Mouse (Mus musculus) thymus, adult 2 months (tissue): Measurements from ENCODE around the gene Cers1. TPM values are rescaled to one million over a fixed set of nuclear protein-coding genes. Genes with fewer than 3 reads are reported as not detected.

ENCODE experiments used
- DNase-seq: peaks from one replicate; pipeline ENCODE4 v3.0.0; 2021
- H3K27ac ChIP-seq: fragments of 200-500 bp; 2 replicates; pipeline ENCODE4 v1.5.1; 2012; ENCODE audit warnings: low read length, control low read depth; ENCODE audit not compliant: control insufficient read depth, insufficient read depth
- H3K27me3 ChIP-seq: fragments of 200-500 bp; 2 replicates; pipeline ENCODE4 v1.6.1; 2012; ENCODE audit warnings: mild to moderate bottlenecking, low read length, moderate library complexity, mixed read lengths; ENCODE audit not compliant: control insufficient read depth, insufficient read depth
- H3K36me3 ChIP-seq: fragments of 200-500 bp; 2 replicates; pipeline ENCODE4 v1.6.1; 2012; ENCODE audit warnings: mild to moderate bottlenecking, low read length, moderate library complexity; ENCODE audit not compliant: control insufficient read depth, insufficient read depth
- H3K4me1 ChIP-seq: fragments of 200-500 bp; replicated peaks from 2 replicates; pipeline ENCODE4 v1.6.1; 2012; ENCODE audit warnings: low read length; ENCODE audit not compliant: control insufficient read depth, insufficient read depth
- H3K4me3 ChIP-seq: fragments of 200-500 bp; 2 replicates; pipeline ENCODE4 v1.5.1; 2012; ENCODE audit warnings: mild to moderate bottlenecking, low read length, control low read depth, moderate library complexity; ENCODE audit not compliant: control insufficient read depth, insufficient read depth
- CTCF ChIP-seq: fragments of 200-500 bp; IDR thresholded peaks from 2 replicates; pipeline ENCODE4 v1.5.1; 2012; ENCODE audit warnings: mild to moderate bottlenecking, control low read depth, low read length, moderate library complexity, borderline replicate concordance; ENCODE audit not compliant: control insufficient read depth, poor library complexity, insufficient read depth; ENCODE audit errors: extremely low read depth
- POLR2A ChIP-seq: fragments of 200-500 bp; IDR thresholded peaks from 2 replicates; pipeline ENCODE4 v1.6.1; 2012; ENCODE audit warnings: mild to moderate bottlenecking, low read length, control low read depth, moderate library complexity; ENCODE audit not compliant: control insufficient read depth, poor library complexity, insufficient read depth; ENCODE audit errors: extremely low read depth
- WGBS: fragments of 180-500 bp; shearing (Covaris S2); methylation state at CpG from one replicate; pipeline ENCODE4 v1.1.7; 2018; 5-methylcytosine and 5-hydroxymethylcytosine counted together
- polyA plus RNA-seq: library from polyadenylated mRNA; depleted of rRNA; stranded (reverse); fragments of >200 nt; gene quantifications from 2 replicates; pipeline ENCODE4 v1.2.3, GENCODE M21; 2012

Cers1 gene
- polyA plus RNA-seq, 1 experiment: 0.61 TPM

- H3K4me1 ChIP-seq: no peaks in the 10 kb centered on the region
- H3K4me3 ChIP-seq: no peak overlapping the region
- H3K27me3 ChIP-seq: no peaks in the 10 kb centered on the region
- H3K27ac ChIP-seq: no peak overlapping the region
- no peak for DNase-seq
- WGBS: 50% methylated on average over 45 of the region's 45 CpGs
- no peak for TF ChIP-seq CTCF
- no peak for TF ChIP-seq POLR2A
- peaks cover 43% of the 10 kb centered on the region for H3K36me3 ChIP-seq
Observed at GRCm38 (mm10) chr8:70329835-70330740, 14.5 kb downstream of the Cers1 start.

- Histone ChIP-seq H3K27me3 (no peaks in the 10 kb centered on the region), H3K4me3 (no peak overlapping the region), H3K27ac (no peak overlapping the region), H3K36me3 (peaks cover 50% of the 10 kb centered on the region), H3K4me1 (no peaks in the 10 kb centered on the region)
- 92% methylated on average over 53 of the region's 53 CpGs for WGBS
- TF ChIP-seq POLR2A (no peak), CTCF (no peak)
- DNase-seq: no peak
Observed at GRCm38 (mm10) chr8:70330741-70331364, 15.3 kb downstream of the Cers1 start.

- no peak for DNase-seq
- WGBS: 98% methylated on average over 19 of the region's 19 CpGs
- Histone ChIP-seq H3K27me3 (no peaks in the 10 kb centered on the region), H3K4me1 (no peaks in the 10 kb centered on the region), H3K27ac (no peak overlapping the region), H3K4me3 (no peak overlapping the region), H3K36me3 (peaks cover 57% of the 10 kb centered on the region)
- no peak for TF ChIP-seq POLR2A
- TF ChIP-seq CTCF: no peak
Observed at GRCm38 (mm10) chr8:70331526-70331925, 16.0 kb downstream of the Cers1 start.

- no peaks in the 10 kb centered on the region for H3K27me3 ChIP-seq
- H3K4me1 ChIP-seq: no peaks in the 10 kb centered on the region
- H3K27ac ChIP-seq: no peak overlapping the region
- H3K36me3 ChIP-seq: peaks cover 64% of the 10 kb centered on the region
- no peak overlapping the region for H3K4me3 ChIP-seq
- 96% methylated on average over 41 of the region's 41 CpGs for WGBS
- TF ChIP-seq CTCF (no peak), POLR2A (no peak)
- DNase-seq: no peak
Observed at GRCm38 (mm10) chr8:70332070-70332877, 16.7 kb downstream of the Cers1 start.

GRCm38 (mm10) chr8:70332878-70333202 lies 17.3 kb downstream of the Cers1 start:
- Histone ChIP-seq H3K4me3 (no peak overlapping the region), H3K27ac (no peak overlapping the region), H3K27me3 (no peaks in the 10 kb centered on the region), H3K36me3 (peaks cover 70% of the 10 kb centered on the region), H3K4me1 (no peaks in the 10 kb centered on the region)
- no peak for DNase-seq
- TF ChIP-seq CTCF (no peak), POLR2A (no peak)
- WGBS: 96% methylated on average over 6 of the region's 6 CpGs

- no peak for DNase-seq
- no peak overlapping the region for H3K4me3 ChIP-seq
- no peak for TF ChIP-seq CTCF
- TF ChIP-seq POLR2A: no peak
- 77% methylated on average over 7 of the region's 7 CpGs for WGBS
- no peaks in the 10 kb centered on the region for H3K4me1 ChIP-seq
- H3K27me3 ChIP-seq: no peaks in the 10 kb centered on the region
- H3K36me3 ChIP-seq: peaks cover 98% of the 10 kb centered on the region
- H3K27ac ChIP-seq: no peak overlapping the region
Observed at GRCm38 (mm10) chr8:70338931-70339330, 23.4 kb downstream of the Cers1 start.
